Mouse (Mus musculus) liver, embryonic 15.5 days (tissue): ENCODE results near the gene Elf5. TPM values are rescaled to one million over a fixed set of nuclear protein-coding genes. Genes with fewer than 3 reads are reported as not detected.

Experiments
- ATAC-seq: fragments of 200-750 bp; cut with Nextera tagmentation; 2 replicates; pipeline ENCODE4 v1.8.0; 2017; ENCODE audit warnings: moderate number of reproducible peaks, mild to moderate bottlenecking, moderate library complexity; ENCODE audit not compliant: insufficient read depth
- H3K27ac ChIP-seq: fragments of 300-500 bp; sonication (generic); replicated peaks from 2 replicates; pipeline ENCODE4 v1.5.1; 2015; ENCODE audit warnings: mild to moderate bottlenecking, inconsistent platforms
- H3K27me3 ChIP-seq: fragments of 300-500 bp; sonication (generic); 2 replicates; pipeline ENCODE4 v1.6.1; 2015; ENCODE audit warnings: mild to moderate bottlenecking, inconsistent platforms
- H3K36me3 ChIP-seq: fragments of 300-500 bp; sonication (generic); replicated peaks from 2 replicates; pipeline ENCODE4 v1.6.1; 2015; ENCODE audit warnings: moderate library complexity, mild to moderate bottlenecking, inconsistent platforms
- H3K4me1 ChIP-seq: fragments of 300-500 bp; sonication (generic); replicated peaks from 2 replicates; pipeline ENCODE4 v1.6.1; 2015; ENCODE audit warnings: inconsistent platforms
- H3K4me2 ChIP-seq: fragments of 300-500 bp; sonication (generic); 2 replicates; pipeline ENCODE4 v1.6.1; 2015; ENCODE audit warnings: moderate library complexity, mild to moderate bottlenecking, inconsistent platforms
- H3K4me3 ChIP-seq: fragments of 300-500 bp; sonication (generic); replicated peaks from 2 replicates; pipeline ENCODE4 v1.5.1; 2015; ENCODE audit warnings: mild to moderate bottlenecking, inconsistent platforms
- H3K9ac ChIP-seq: fragments of 300-500 bp; sonication (generic); 2 replicates; pipeline ENCODE4 v1.6.1; 2015; ENCODE audit warnings: moderate library complexity, mild to moderate bottlenecking, inconsistent platforms
- H3K9me3 ChIP-seq: fragments of 300-500 bp; sonication (generic); replicated peaks from 2 replicates; pipeline ENCODE4 v1.6.1; 2016; ENCODE audit warnings: inconsistent platforms
- WGBS: fragments of 180-500 bp; shearing (Covaris S2); methylation state at CpG from one replicate; pipeline ENCODE4 v1.1.7; 2015; ENCODE audit warnings: mixed read lengths; ENCODE audit not compliant: insufficient replicate concordance; 5-methylcytosine and 5-hydroxymethylcytosine counted together
- polyA plus RNA-seq: library from polyadenylated mRNA; unstranded; fragments of >200 nt; fragmentation: Nextera tagmentation; extraction: Ambion mirVana; gene quantifications from 2 replicates; pipeline ENCODE4 v1.2.1, GENCODE M21; 2015

The Elf5 gene
- polyA plus RNA-seq, 1 experiment from 2014 or later = 0.10 TPM

- H3K4me2 ChIP-seq = no peak overlapping the region
- no peaks in the 10 kb centered on the region for H3K27me3 ChIP-seq
- no peaks in the 10 kb centered on the region for H3K36me3 ChIP-seq
- no peak overlapping the region for H3K9ac ChIP-seq
- no peak overlapping the region for H3K4me3 ChIP-seq
- no peaks in the 10 kb centered on the region for H3K4me1 ChIP-seq
- 66% methylated on average over 3 of the region's 3 CpGs for WGBS
- no peak overlapping the region for H3K27ac ChIP-seq
- H3K9me3 ChIP-seq = no peaks in the 10 kb centered on the region
- no peak for ATAC-seq
Observed at GRCm38 (mm10) chr2:103411816-103412215, 328 bp downstream of the Elf5 start.

GRCm38 (mm10) chr2:103413381-103413780 is 1.9 kb downstream of the Elf5 start:
- no peak for ATAC-seq
- Histone ChIP-seq H3K27me3 (no peaks in the 10 kb centered on the region), H3K9ac (no peak overlapping the region), H3K4me3 (no peak overlapping the region), H3K4me2 (no peak overlapping the region), H3K36me3 (no peaks in the 10 kb centered on the region), H3K9me3 (no peaks in the 10 kb centered on the region), H3K27ac (no peak overlapping the region), H3K4me1 (no peaks in the 10 kb centered on the region)
- 59% methylated on average over 5 of the region's 5 CpGs for WGBS

GRCm38 (mm10) chr2:103415774-103416173 is 4.3 kb downstream of the Elf5 start:
- ATAC-seq = no peak
- 49% methylated on average over 3 of the region's 3 CpGs for WGBS
- H3K36me3 ChIP-seq = no peaks in the 10 kb centered on the region
- no peak overlapping the region for H3K4me3 ChIP-seq
- H3K9ac ChIP-seq = no peak overlapping the region
- no peaks in the 10 kb centered on the region for H3K4me1 ChIP-seq
- no peaks in the 10 kb centered on the region for H3K27me3 ChIP-seq
- no peak overlapping the region for H3K27ac ChIP-seq
- H3K4me2 ChIP-seq = no peak overlapping the region
- no peaks in the 10 kb centered on the region for H3K9me3 ChIP-seq

- no peak overlapping the region for H3K27ac ChIP-seq
- no peaks in the 10 kb centered on the region for H3K27me3 ChIP-seq
- H3K36me3 ChIP-seq = no peaks in the 10 kb centered on the region
- H3K4me3 ChIP-seq = no peak overlapping the region
- no peaks in the 10 kb centered on the region for H3K4me1 ChIP-seq
- no peak for ATAC-seq
- H3K4me2 ChIP-seq = no peak overlapping the region
- no peak overlapping the region for H3K9ac ChIP-seq
- 55% methylated on average over 15 of the region's 15 CpGs for WGBS
- no peaks in the 10 kb centered on the region for H3K9me3 ChIP-seq
Observed at GRCm38 (mm10) chr2:103420650-103421507, 9.4 kb downstream of the Elf5 start.

- H3K4me1 ChIP-seq = no peaks in the 10 kb centered on the region
- no peak overlapping the region for H3K9ac ChIP-seq
- no peak overlapping the region for H3K4me2 ChIP-seq
- H3K36me3 ChIP-seq = no peaks in the 10 kb centered on the region
- H3K27ac ChIP-seq = no peak overlapping the region
- H3K9me3 ChIP-seq = no peaks in the 10 kb centered on the region
- 62% methylated on average over 12 of the region's 12 CpGs for WGBS
- H3K27me3 ChIP-seq = no peaks in the 10 kb centered on the region
- no peak for ATAC-seq
- no peak overlapping the region for H3K4me3 ChIP-seq
Observed at GRCm38 (mm10) chr2:103423884-103424283, 12.4 kb downstream of the Elf5 start.

- Histone ChIP-seq H3K9me3 (no peaks in the 10 kb centered on the region), H3K27me3 (no peaks in the 10 kb centered on the region), H3K27ac (no peak overlapping the region), H3K4me3 (no peak overlapping the region), H3K9ac (no peak overlapping the region), H3K36me3 (no peaks in the 10 kb centered on the region), H3K4me1 (no peaks in the 10 kb centered on the region), H3K4me2 (no peak overlapping the region)
- ATAC-seq = no peak
- WGBS = 19% methylated on average over 12 of the region's 12 CpGs
Observed at GRCm38 (mm10) chr2:103424349-103425026, 13.0 kb downstream of the Elf5 start.

GRCm38 (mm10) chr2:103425456-103426063 is 14.1 kb downstream of the Elf5 start:
- 52% methylated on average over 11 of the region's 11 CpGs for WGBS
- Histone ChIP-seq H3K4me2 (no peak overlapping the region), H3K36me3 (no peaks in the 10 kb centered on the region), H3K4me3 (no peak overlapping the region), H3K9ac (no peak overlapping the region), H3K27ac (no peak overlapping the region), H3K9me3 (no peaks in the 10 kb centered on the region), H3K27me3 (no peaks in the 10 kb centered on the region), H3K4me1 (no peaks in the 10 kb centered on the region)
- ATAC-seq = no peak

- no peaks in the 10 kb centered on the region for H3K36me3 ChIP-seq
- H3K4me3 ChIP-seq = no peak overlapping the region
- 52% methylated on average over 3 of the region's 3 CpGs for WGBS
- ATAC-seq = no peak
- H3K9me3 ChIP-seq = no peaks in the 10 kb centered on the region
- H3K4me1 ChIP-seq = no peaks in the 10 kb centered on the region
- H3K27me3 ChIP-seq = no peaks in the 10 kb centered on the region
- no peak overlapping the region for H3K27ac ChIP-seq
- H3K4me2 ChIP-seq = no peak overlapping the region
- H3K9ac ChIP-seq = no peak overlapping the region
Observed at GRCm38 (mm10) chr2:103428356-103428755, 16.9 kb downstream of the Elf5 start.

- H3K4me2 ChIP-seq = no peak overlapping the region
- no peak overlapping the region for H3K27ac ChIP-seq
- H3K36me3 ChIP-seq = no peaks in the 10 kb centered on the region
- H3K4me1 ChIP-seq = no peaks in the 10 kb centered on the region
- no peak overlapping the region for H3K4me3 ChIP-seq
- no peaks in the 10 kb centered on the region for H3K27me3 ChIP-seq
- ATAC-seq = no peak
- H3K9me3 ChIP-seq = no peaks in the 10 kb centered on the region
- WGBS = 22% methylated on average over 1 of the region's 1 CpGs
- no peak overlapping the region for H3K9ac ChIP-seq
Observed at GRCm38 (mm10) chr2:103430712-103431111, 19.2 kb downstream of the Elf5 start.

- no peak overlapping the region for H3K9ac ChIP-seq
- no peak for ATAC-seq
- no peaks in the 10 kb centered on the region for H3K4me1 ChIP-seq
- 37% methylated on average over 8 of the region's 8 CpGs for WGBS
- H3K4me3 ChIP-seq = no peak overlapping the region
- no peak overlapping the region for H3K4me2 ChIP-seq
- no peaks in the 10 kb centered on the region for H3K9me3 ChIP-seq
- no peaks in the 10 kb centered on the region for H3K36me3 ChIP-seq
- no peaks in the 10 kb centered on the region for H3K27me3 ChIP-seq
- H3K27ac ChIP-seq = no peak overlapping the region
Observed at GRCm38 (mm10) chr2:103432695-103433275, 21.3 kb downstream of the Elf5 start.

- H3K27ac ChIP-seq = no peak overlapping the region
- no peak overlapping the region for H3K9ac ChIP-seq
- H3K4me3 ChIP-seq = no peak overlapping the region
- H3K4me2 ChIP-seq = no peak overlapping the region
- 50% methylated on average over 2 of the region's 2 CpGs for WGBS
- H3K36me3 ChIP-seq = no peaks in the 10 kb centered on the region
- no peaks in the 10 kb centered on the region for H3K27me3 ChIP-seq
- no peak for ATAC-seq
- H3K9me3 ChIP-seq = no peaks in the 10 kb centered on the region
- no peaks in the 10 kb centered on the region for H3K4me1 ChIP-seq
Observed at GRCm38 (mm10) chr2:103435110-103435509, 23.6 kb downstream of the Elf5 start.
